Mouse (Mus musculus) MEL (cell line): Measurements from ENCODE around the gene Casz1.

Experiments used
- GABPA ChIP-seq: IDR thresholded peaks from 2 replicates; pipeline ENCODE4 v1.6.1; 2012; ENCODE audit warnings: low read depth, mild to moderate bottlenecking, inconsistent platforms, low read length, improper control_type of control experiment, moderate library complexity
- MEF2A ChIP-seq: IDR thresholded peaks from 2 replicates; pipeline ENCODE4 v1.6.1; 2014; ENCODE audit warnings: low read depth, mild to moderate bottlenecking, inconsistent platforms, low read length, improper control_type of control experiment; ENCODE audit not compliant: poor library complexity, insufficient replicate concordance, severe bottlenecking; ENCODE audit errors: extremely low read depth
- POLR2AphosphoS2 ChIP-seq: IDR thresholded peaks from 2 replicates; pipeline ENCODE4 v1.6.1; 2011; ENCODE audit warnings: low read length, improper control_type of control experiment
- TAL1 ChIP-seq: IDR thresholded peaks from 2 replicates; pipeline ENCODE4 v1.6.1; 2012; ENCODE audit warnings: mild to moderate bottlenecking, inconsistent platforms, low read length, moderate library complexity, mixed read lengths
- ZMIZ1 ChIP-seq: IDR thresholded peaks from 2 replicates; pipeline ENCODE4 v1.6.1; 2012; ENCODE audit warnings: low read depth, mild to moderate bottlenecking, inconsistent platforms, low read length, improper control_type of control experiment, moderate library complexity

GRCm38 (mm10) chr4:148768649-148769048 lies 35.6 kb upstream of the Casz1 start:
- TF ChIP-seq ZMIZ1 (no peak), TAL1 (no peak), POLR2AphosphoS2 (no peak), GABPA (no peak), MEF2A (no peak)
